In the genomic region with DNA sequence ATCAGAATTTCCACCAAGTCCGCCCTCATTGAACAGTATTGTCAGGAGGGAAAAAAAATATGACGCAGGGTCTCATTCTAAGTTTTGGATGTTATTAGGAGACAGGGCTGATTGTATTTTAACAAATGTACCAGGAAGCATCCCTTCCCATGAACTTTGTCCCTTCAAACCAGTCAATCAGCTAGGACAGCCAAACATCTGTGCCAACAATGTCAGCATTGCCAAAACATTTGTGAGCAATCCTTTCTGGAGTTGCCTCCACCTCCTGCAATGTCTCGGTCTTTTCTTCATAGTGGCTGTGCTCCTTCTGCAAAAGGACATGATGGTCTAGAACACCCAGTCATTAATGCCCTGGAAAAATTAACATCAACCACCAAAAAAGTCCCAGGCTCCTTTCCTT, we compare ENCODE assay signal across 14 mouse cellular contexts.
DNase-seq lines count a peak whose midpoint lies in the region; ATAC-seq and TF ChIP-seq lines count a peak whose summit lies in the region.
"Had no signal": no experiment of that assay in that cellular context is flagged by ENCODE, and none has a peak within 500 bp of the region (broad histone marks: within the 10 kb centered on the region; RNA-seq: fewer than 3 reads in every experiment).

No protein-coding gene starts in this region.

- 78% methylated on average over 3 of the region's 3 CpGs for WGBS in lung, embryonic 14.5 days
- WGBS in lung, postnatal 0 days, result 82% methylated on average over 3 of the region's 3 CpGs

- H3K9me3 ChIP-seq in lung, embryonic 14.5 days (ENCODE audit: low read depth, low read length), result no peaks in the 10 kb centered on the region
- no peaks in the 10 kb centered on the region for H3K9me3 ChIP-seq in lung, postnatal 0 days (ENCODE audit: low read length)
- H3K9me3 ChIP-seq: embryonic facial prominence, embryonic 13.5 days; forebrain, embryonic 10.5 days; intestine, embryonic 15.5 days had no signal

- no peaks in the 10 kb centered on the region for H3K27me3 ChIP-seq in lung, embryonic 14.5 days (ENCODE audit: insufficient read depth, low read length)
- H3K27me3 ChIP-seq in lung, postnatal 0 days (replicated peaks; ENCODE audit: insufficient read depth, low read length), result no peaks in the 10 kb centered on the region
- H3K27me3 ChIP-seq: embryonic facial prominence, embryonic 13.5 days; intestine, embryonic 15.5 days had no signal

- no peak for ATAC-seq in lung, embryonic 14.5 days (ENCODE audit: insufficient read depth)
- no peak for ATAC-seq in lung, postnatal 0 days
- ATAC-seq: intestine, embryonic 15.5 days had no signal

- no peak for TF ChIP-seq EP300 in lung, postnatal 0 days (IDR thresholded peaks at IDR 0.05)

- intact Hi-C loops in gastrocnemius, adult 2 months (cut with DNase I), result no loop called here

- peak overlapping the region; percentile 71 for H3K27ac ChIP-seq in gastrocnemius, adult 2 months
- no peak overlapping the region for H3K27ac ChIP-seq in lung, embryonic 14.5 days (ENCODE audit: low read depth)
- no peak overlapping the region for H3K27ac ChIP-seq in lung, postnatal 0 days (ENCODE audit: low read length)
- H3K27ac ChIP-seq: embryonic facial prominence, embryonic 13.5 days; forebrain, embryonic 10.5 days; hindbrain, embryonic 14.5 days; intestine, embryonic 15.5 days; limb, embryonic 13.5 days had no signal

- TF ChIP-seq CTCF in gastrocnemius, adult 2 months (IDR thresholded peaks at IDR 0.05), result no peak
- TF ChIP-seq CTCF in lung, embryonic 14.5 days (IDR thresholded peaks at IDR 0.05; ENCODE audit: low read depth), result no peak
- no peak for TF ChIP-seq CTCF in lung, postnatal 0 days (IDR thresholded peaks at IDR 0.05)

- no peak overlapping the region for H3K9ac ChIP-seq in lung, embryonic 14.5 days
- H3K9ac ChIP-seq in lung, postnatal 0 days (replicated peaks; ENCODE audit: low read depth), result no peak overlapping the region
- H3K9ac ChIP-seq: embryonic facial prominence, embryonic 13.5 days; hindbrain, embryonic 14.5 days; intestine, embryonic 15.5 days; limb, embryonic 13.5 days had no signal

- no peak overlapping the region for H3K4me2 ChIP-seq in lung, embryonic 14.5 days
- H3K4me2 ChIP-seq in lung, postnatal 0 days (replicated peaks; ENCODE audit: low read depth, low read length), result no peak overlapping the region
- H3K4me2 ChIP-seq: embryonic facial prominence, embryonic 13.5 days; heart, embryonic 11.5 days; hindbrain, embryonic 14.5 days; intestine, embryonic 15.5 days; limb, embryonic 13.5 days had no signal

- H3K36me3 ChIP-seq in lung, embryonic 14.5 days (ENCODE audit: insufficient read depth), result no peaks in the 10 kb centered on the region
- no peaks in the 10 kb centered on the region for H3K36me3 ChIP-seq in lung, postnatal 0 days (ENCODE audit: insufficient read depth, low read length)
- H3K36me3 ChIP-seq: embryonic facial prominence, embryonic 13.5 days; forebrain, embryonic 10.5 days; intestine, embryonic 15.5 days; limb, embryonic 13.5 days had no signal

- H3K4me3 ChIP-seq in gastrocnemius, adult 2 months, result no peak overlapping the region
- H3K4me3 ChIP-seq in lung, embryonic 14.5 days (ENCODE audit: low read depth, low read length), result no peak overlapping the region
- no peak overlapping the region for H3K4me3 ChIP-seq in lung, postnatal 0 days (ENCODE audit: low read depth, low read length)
- H3K4me3 ChIP-seq: embryonic facial prominence, embryonic 13.5 days; forebrain, embryonic 10.5 days; intestine, embryonic 15.5 days; limb, embryonic 13.5 days had no signal

- H3K4me1 ChIP-seq in lung, embryonic 14.5 days (ENCODE audit: insufficient read depth), result peaks cover 7% of the 10 kb centered on the region; the same call in 1 of the 2 replicates
- peaks cover 6% of the 10 kb centered on the region; the same call in 1 of the 2 replicates for H3K4me1 ChIP-seq in lung, postnatal 0 days (ENCODE audit: insufficient read depth, low read depth, low read length)

- peak; percentile 51 for DNase-seq in gastrocnemius, adult 2 months
- no peak for DNase-seq in gastrocnemius, postnatal 4 days (ENCODE audit: low spot score in 2 of 2)
- DNase-seq in lung, embryonic 14.5 days, result peak; percentile 35
- no peak for DNase-seq in lung, postnatal 0 days (ENCODE audit: low spot score)
- peak; percentile 71 for DNase-seq in fat pad, adult 2 months (ENCODE audit: extremely low read depth, low read depth, low spot score)
- no peak for DNase-seq in cerebellum, adult 11 months
- no peak for DNase-seq in thymus, postnatal 4 days
- DNase-seq: cerebellum, adult 9-11 months had no signal

Comparison
In these comparisons a context has a peak if more than half of its experiments do, and no peak if none do; other contexts are left out.
1. DNase-seq: peak in gastrocnemius, adult 2 months (single experiment), lung, embryonic 14.5 days (single experiment) and fat pad, adult 2 months (single experiment); none in gastrocnemius, postnatal 4 days (0 of 2), lung, postnatal 0 days (single experiment), cerebellum, adult 11 months (single experiment) and thymus, postnatal 4 days (single experiment).